Comparison of ENCODE assay signal across 1 mouse cellular context in the genomic region with DNA sequence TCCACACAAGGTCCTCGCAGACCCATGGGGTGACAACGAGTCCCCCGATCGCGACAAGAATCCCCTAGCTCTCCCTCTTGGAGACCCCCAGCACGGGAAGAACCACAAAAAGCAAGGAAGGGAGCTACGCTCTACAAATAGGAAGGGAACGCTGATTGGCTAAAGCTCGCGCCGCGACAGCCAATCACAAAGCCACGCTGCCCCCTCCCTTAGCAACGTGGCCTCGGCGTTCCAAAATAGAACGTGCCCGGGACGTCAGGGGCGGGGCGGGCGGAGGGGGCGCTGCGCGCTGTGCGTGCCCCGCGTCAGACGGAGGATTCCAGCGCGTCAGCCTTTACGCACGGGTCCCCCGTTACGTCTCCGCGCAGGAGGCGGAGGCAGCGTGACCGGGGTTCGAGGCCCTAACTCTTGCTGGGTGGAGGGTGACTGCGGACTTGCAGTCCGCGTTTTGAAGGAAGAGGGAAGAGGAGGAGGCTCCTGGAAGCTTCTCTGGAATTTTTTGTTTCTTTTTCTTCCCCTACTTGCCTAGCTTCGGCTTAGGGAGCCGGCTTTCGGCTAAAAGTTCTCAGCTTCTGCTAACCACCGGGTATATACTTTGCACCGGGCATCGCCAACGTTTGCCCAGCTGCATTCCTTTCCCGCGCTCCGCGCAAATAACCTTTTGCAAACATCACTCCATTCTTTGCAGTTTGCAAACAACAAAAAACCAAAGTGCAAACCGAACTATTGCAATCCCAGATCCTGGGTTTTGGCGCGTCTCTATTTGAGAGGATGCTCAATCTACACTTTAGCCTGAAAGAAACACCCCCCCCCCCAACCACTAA.
TF ChIP-seq lines count a peak whose summit lies in the region.

No protein-coding gene starts in this region.

TF ChIP-seq in ES-E14, 5 proteins besides CTCF, POLR2A, EP300 and RAD21 (continued from another document):
- no peak for TF ChIP-seq MAFK (IDR thresholded peaks at IDR 0.05; ENCODE audit: insufficient read depth, low read depth, low read length)
- TF ChIP-seq HCFC1 (IDR thresholded peaks at IDR 0.05; ENCODE audit: borderline replicate concordance, insufficient read depth, low read length): no peak
- no peak for TF ChIP-seq ZNF384 (IDR thresholded peaks at IDR 0.05; ENCODE audit: low read depth, low read length)
- TF ChIP-seq ZC3H11A (IDR thresholded peaks at IDR 0.05; ENCODE audit: borderline replicate concordance, low read depth, low read length): no peak
TF ChIP-seq in ES-E14: peak in this region for 0.
